Mouse (Mus musculus): ENCODE measurements around the gene Gm45716.

DNA sequence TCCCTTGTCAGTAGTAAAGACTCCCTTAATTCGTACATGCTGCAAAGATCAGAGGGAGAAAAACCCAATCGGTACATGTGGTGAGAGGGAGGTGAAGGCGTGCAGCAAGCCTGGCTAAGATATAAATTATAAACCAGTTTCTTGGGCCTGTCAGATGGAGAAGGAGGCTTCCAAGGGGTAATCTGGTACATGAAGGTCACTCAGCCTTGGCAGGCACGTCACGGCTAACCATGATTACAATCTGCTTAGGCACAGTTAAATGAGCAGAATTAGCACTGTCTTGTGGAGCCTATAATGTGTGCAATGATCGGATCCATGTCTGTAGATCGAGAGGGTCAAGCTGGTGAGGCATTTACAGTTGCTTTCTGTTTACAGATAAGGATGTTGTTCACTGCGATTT lies 88.7 kb downstream of the Gm45716 start:
- TF ChIP-seq CTCF (IDR thresholded peaks at IDR 0.05; ENCODE audit: extremely low read depth, insufficient read length, insufficient replicate concordance, low read depth, low read length) (no peak), POLR2A (IDR thresholded peaks at IDR 0.05; ENCODE audit: low read depth, low read length) (no peak)
